19 mouse cellular contexts compared by ENCODE assay signal in the genomic region with DNA sequence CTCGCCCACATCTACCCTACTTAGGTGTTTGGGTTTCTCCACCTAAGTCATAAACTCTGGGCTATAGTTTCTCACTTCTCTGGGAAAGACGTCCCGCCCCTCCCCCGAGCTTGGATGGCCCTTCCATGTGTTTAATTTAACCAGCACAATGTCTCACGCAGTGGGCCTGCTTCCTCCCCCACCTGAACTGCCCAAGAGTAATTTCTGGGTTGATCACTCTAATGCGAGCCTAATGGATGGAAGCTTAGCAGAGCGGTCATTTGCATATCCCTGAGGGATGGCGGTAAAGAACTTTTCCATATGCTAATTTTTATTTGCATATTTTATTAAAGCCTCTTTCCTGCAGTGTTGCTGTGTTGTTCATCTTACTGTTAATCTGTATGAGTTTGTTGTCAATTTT.
DNase-seq lines count a peak whose midpoint lies in the region; ATAC-seq and TF ChIP-seq lines count a peak whose summit lies in the region.
"Had no signal": no experiment of that assay in that cellular context is flagged by ENCODE, and none has a peak within 500 bp of the region (broad histone marks: within the 10 kb centered on the region; RNA-seq: fewer than 3 reads in every experiment).

No protein-coding gene starts in this region.

- no peak for TF ChIP-seq CTCF in hindbrain, postnatal 0 days (IDR thresholded peaks at IDR 0.05; ENCODE audit: low read depth)

- WGBS in forebrain, embryonic 11.5 days, result 60% methylated on average over 8 of the region's 8 CpGs
- WGBS in forebrain, embryonic 10.5 days, result 62% methylated on average over 8 of the region's 8 CpGs
- 33% methylated on average over 8 of the region's 8 CpGs for WGBS in neural tube, embryonic 12.5 days
- 38% methylated on average over 8 of the region's 8 CpGs for WGBS in hindbrain, postnatal 0 days

- DNase-seq in forebrain, embryonic 11.5 days (ENCODE audit: low spot score), result no peak
- no peak for DNase-seq in forebrain, embryonic 10.5 days (ENCODE audit: extremely low spot score, low spot score)
- DNase-seq in neural tube, embryonic 10.5 days (ENCODE audit: extremely low spot score, low spot score), result no peak
- peak; percentile 39 for DNase-seq in hindbrain, postnatal 0 days (ENCODE audit: low spot score)
- no peak for DNase-seq in gastrocnemius, postnatal 10 days
- no peak for DNase-seq in layer of hippocampus, adult 11-12 months (ENCODE audit: low spot score)
- DNase-seq in layer of hippocampus, adult 9-11 months, result no peak
- DNase-seq: adrenal gland, postnatal 36 days; cerebellum, adult 18-20 months; cerebellum, postnatal 25 days; embryo, embryonic 11 days; kidney, adult 2 months; kidney, postnatal 14 days; liver, postnatal 0 days; lung, postnatal 10 days; right cerebral cortex, postnatal 4 days had no signal

- H3K9me3 ChIP-seq in forebrain, embryonic 11.5 days (ENCODE audit: control insufficient read depth, low read length), result no peaks in the 10 kb centered on the region
- H3K9me3 ChIP-seq in forebrain, embryonic 10.5 days, result no peaks in the 10 kb centered on the region
- H3K9me3 ChIP-seq in neural tube, embryonic 12.5 days, result no peaks in the 10 kb centered on the region
- no peaks in the 10 kb centered on the region for H3K9me3 ChIP-seq in hindbrain, postnatal 0 days (ENCODE audit: low read length)
- H3K9me3 ChIP-seq: heart, embryonic 10.5 days; limb, embryonic 10.5 days had no signal

- 0 out of 2 replicates have a peak, but pooled peaks have one; percentile 18 for ATAC-seq in forebrain, embryonic 11.5 days (replicated peaks; ENCODE audit: low FRiP score)
- peak; percentile 61; the same call in 1 of the 2 replicates for ATAC-seq in neural tube, embryonic 12.5 days (ENCODE audit: low FRiP score, low read depth)
- no peak for ATAC-seq in hindbrain, postnatal 0 days
- ATAC-seq: liver, postnatal 0 days had no signal

- H3K27me3 ChIP-seq in forebrain, embryonic 11.5 days (ENCODE audit: control insufficient read depth, insufficient read depth, low read length), result no peaks in the 10 kb centered on the region
- peaks cover 24% of the 10 kb centered on the region for H3K27me3 ChIP-seq in forebrain, embryonic 10.5 days (ENCODE audit: poor library complexity, severe bottlenecking)
- peaks cover 4% of the 10 kb centered on the region; the same call in 1 of the 2 replicates for H3K27me3 ChIP-seq in neural tube, embryonic 12.5 days (replicated peaks)
- H3K27me3 ChIP-seq in hindbrain, postnatal 0 days (ENCODE audit: insufficient read depth, low read length), result no peaks in the 10 kb centered on the region

- no peak overlapping the region for H3K9ac ChIP-seq in forebrain, embryonic 11.5 days (ENCODE audit: low read length)
- no peak overlapping the region for H3K9ac ChIP-seq in neural tube, embryonic 12.5 days
- H3K9ac ChIP-seq in hindbrain, postnatal 0 days (replicated peaks; ENCODE audit: low read length), result no peak overlapping the region
- H3K9ac ChIP-seq: liver, postnatal 0 days had no signal

- no peak overlapping the region for H3K4me2 ChIP-seq in forebrain, embryonic 11.5 days (ENCODE audit: low read depth, low read length, severe bottlenecking)
- no peak overlapping the region for H3K4me2 ChIP-seq in neural tube, embryonic 12.5 days (replicated peaks)
- no peak overlapping the region for H3K4me2 ChIP-seq in hindbrain, postnatal 0 days (ENCODE audit: low read depth, low read length)

- H3K4me3 ChIP-seq in forebrain, embryonic 11.5 days (ENCODE audit: low read depth, low read length), result no peak overlapping the region
- no peak overlapping the region for H3K4me3 ChIP-seq in forebrain, embryonic 10.5 days
- H3K4me3 ChIP-seq in neural tube, embryonic 12.5 days, result no peak overlapping the region
- no peak overlapping the region for H3K4me3 ChIP-seq in hindbrain, postnatal 0 days (ENCODE audit: low read length)
- H3K4me3 ChIP-seq: heart, embryonic 10.5 days; limb, embryonic 10.5 days had no signal

- H3K36me3 ChIP-seq in forebrain, embryonic 11.5 days (ENCODE audit: control insufficient read depth, insufficient read depth, low read length), result no peaks in the 10 kb centered on the region
- no peaks in the 10 kb centered on the region for H3K36me3 ChIP-seq in forebrain, embryonic 10.5 days (replicated peaks)
- no peaks in the 10 kb centered on the region for H3K36me3 ChIP-seq in neural tube, embryonic 12.5 days
- H3K36me3 ChIP-seq in hindbrain, postnatal 0 days (ENCODE audit: insufficient read depth, low read length), result no peaks in the 10 kb centered on the region
- H3K36me3 ChIP-seq: heart, embryonic 10.5 days; limb, embryonic 10.5 days had no signal

- no peak overlapping the region for H3K27ac ChIP-seq in forebrain, embryonic 11.5 days (ENCODE audit: low read depth, low read length)
- H3K27ac ChIP-seq in forebrain, embryonic 10.5 days, result no peak overlapping the region
- no peak overlapping the region for H3K27ac ChIP-seq in neural tube, embryonic 12.5 days
- no peak overlapping the region for H3K27ac ChIP-seq in hindbrain, postnatal 0 days
- H3K27ac ChIP-seq: heart, embryonic 10.5 days had no signal

- H3K4me1 ChIP-seq in forebrain, embryonic 11.5 days (replicated peaks; ENCODE audit: control insufficient read depth, insufficient read depth, low read length), result peaks cover 3% of the 10 kb centered on the region; the same call in 1 of the 2 replicates
- H3K4me1 ChIP-seq in forebrain, embryonic 10.5 days, result peaks cover 33% of the 10 kb centered on the region
- H3K4me1 ChIP-seq in neural tube, embryonic 12.5 days, result peaks cover 23% of the 10 kb centered on the region; the same call in 1 of the 2 replicates
- no peaks in the 10 kb centered on the region for H3K4me1 ChIP-seq in hindbrain, postnatal 0 days (ENCODE audit: insufficient read depth, low read length)
